Mouse (Mus musculus) cerebellum, adult 18-20 months (tissue): ENCODE results near the gene Kxd1.
A peak's percentile ranks its signal among the peaks of the same experiment; 100 is the strongest.

Experiments
- DNase-seq, 2 experiments: peaks; one replicate each; pipeline ENCODE4 v3.0.0; 2021

The Kxd1 gene

GRCm38 (mm10) chr8:70466305-70466704 is 61.5 kb downstream of the Kxd1 start:
- no peak for DNase-seq

- DNase-seq = no peak
These were observed 62.1 kb downstream of the Kxd1 start for GRCm38 (mm10) chr8:70465701-70466100.

GRCm38 (mm10) chr8:70464162-70464561 is 63.6 kb downstream of the Kxd1 start:
- no peak for DNase-seq

GRCm38 (mm10) chr8:70463306-70463705 is 64.5 kb downstream of the Kxd1 start:
- peak in 1 of 2 experiments; percentile 51 for DNase-seq

GRCm38 (mm10) chr8:70462516-70462813 is 65.3 kb downstream of the Kxd1 start:
- no peak for DNase-seq

GRCm38 (mm10) chr8:70461765-70462515 is 65.8 kb downstream of the Kxd1 start:
- DNase-seq = no peak

- DNase-seq = peak; percentile 61 to 72
These were observed 67.2 kb downstream of the Kxd1 start for GRCm38 (mm10) chr8:70460606-70461005.

- no peak for DNase-seq
These were observed 67.6 kb downstream of the Kxd1 start for GRCm38 (mm10) chr8:70460199-70460598.

- DNase-seq = no peak
These were observed 68.1 kb downstream of the Kxd1 start for GRCm38 (mm10) chr8:70459636-70460035.

GRCm38 (mm10) chr8:70458462-70458861 is 69.3 kb downstream of the Kxd1 start:
- no peak for DNase-seq
